Mouse (Mus musculus) activated CD4-positive, CD25-positive, alpha-beta regulatory T cell, adult 4 months (primary cell): ENCODE measurements around the gene Abcg4. TPM values are rescaled to one million over a fixed set of nuclear protein-coding genes. Genes with fewer than 3 reads are reported as not detected.
"Not testable (repeated sequence)": the region's sequence is repeated elsewhere in the genome, so short reads cannot be mapped to it uniquely, and the experiment has no call there.

Experiments used
- ATAC-seq: one replicate; pipeline ENCODE4 v1.8.0; 2017
- polyA plus RNA-seq, 2 experiments: library from polyadenylated mRNA; unstranded; fragments of 100-300 nt; shearing (Covaris generic); gene quantifications; one replicate each; pipeline ENCODE4 v1.2.1; 2017

Gene Abcg4
- polyA plus RNA-seq = not detected

DNA sequence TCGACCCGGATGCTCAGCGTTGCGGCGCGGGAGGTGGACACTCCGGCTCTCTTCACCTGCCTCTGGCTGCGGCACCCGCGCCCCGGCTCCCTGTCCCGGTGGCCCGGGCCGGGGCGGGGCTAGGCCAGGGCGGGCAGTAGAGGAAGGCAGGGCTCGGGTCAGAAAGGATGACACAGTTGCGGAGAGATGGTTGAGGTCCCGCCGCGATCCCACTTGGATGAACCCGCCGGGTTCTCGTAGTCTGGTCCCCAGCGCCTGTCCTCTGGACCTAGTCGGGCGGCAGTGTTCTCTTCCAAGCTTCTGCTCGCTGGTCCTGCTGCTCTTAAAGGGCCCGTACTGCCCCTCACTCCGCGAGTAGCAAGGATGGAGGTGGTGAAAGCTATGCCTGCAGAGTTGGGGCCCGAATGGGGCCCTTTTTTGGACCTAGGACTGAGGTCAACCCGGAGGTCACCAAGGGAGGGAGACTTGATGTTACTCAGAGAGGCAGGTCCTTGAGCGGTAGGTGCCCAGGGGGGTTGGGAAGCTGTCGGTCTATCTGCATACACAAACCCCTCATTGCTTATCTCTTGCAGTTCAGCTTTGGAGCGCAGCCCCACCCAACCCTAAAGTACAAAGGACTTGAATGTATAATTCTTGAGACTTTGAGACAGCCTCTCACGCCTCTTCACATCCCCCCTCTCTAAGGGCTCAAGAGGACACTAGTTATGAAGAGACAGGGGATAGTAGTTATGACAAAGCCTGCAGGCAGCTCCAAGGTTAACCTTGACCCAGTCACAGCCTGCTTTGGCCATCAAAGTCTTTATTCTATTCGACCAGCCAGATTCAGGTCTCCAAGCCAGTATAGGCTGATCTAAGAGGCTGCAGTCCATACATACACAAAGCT is at the start of gene Abcg4:
Gene Abcg4, minus strand, starts transcription at position 540 of the 883 bp plus-strand sequence.
- peak; percentile 23 for ATAC-seq

DNA sequence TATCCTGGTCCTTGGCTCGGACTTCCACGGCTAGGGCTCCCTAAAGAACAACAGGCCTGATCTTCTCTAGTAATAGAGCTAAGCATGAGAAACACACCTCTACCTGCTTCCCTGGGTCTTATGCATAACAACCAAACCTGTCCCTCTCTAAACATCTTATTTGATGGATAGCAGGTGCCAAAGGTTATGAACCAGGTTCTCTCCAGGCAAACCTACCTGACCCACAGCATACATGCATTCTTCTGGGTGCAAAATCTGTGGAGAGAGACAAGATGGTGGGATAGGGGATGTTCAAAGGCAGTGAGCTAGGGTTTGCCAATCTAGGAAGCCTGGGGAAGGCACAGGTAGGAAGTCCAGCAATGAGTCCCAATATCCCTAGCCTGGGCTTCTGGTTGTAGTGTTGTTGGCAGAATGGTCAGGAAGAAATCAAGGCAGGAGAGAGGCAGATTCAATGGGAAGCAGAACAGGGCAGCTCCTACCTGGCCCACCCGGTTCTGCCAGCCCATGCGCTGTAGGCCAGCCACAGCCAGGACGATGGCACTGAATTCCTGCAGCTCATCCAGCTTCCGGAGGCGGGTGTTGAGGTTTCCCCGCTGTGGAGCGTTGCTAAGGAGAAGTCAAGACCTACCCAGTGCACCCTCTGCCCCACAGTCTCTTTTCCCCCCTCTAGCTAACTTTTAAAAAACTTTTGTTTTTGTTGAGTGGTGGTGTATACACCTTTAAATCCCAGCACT is 49.2 kb upstream of the Abcg4 start:
- ATAC-seq = no peak

DNA sequence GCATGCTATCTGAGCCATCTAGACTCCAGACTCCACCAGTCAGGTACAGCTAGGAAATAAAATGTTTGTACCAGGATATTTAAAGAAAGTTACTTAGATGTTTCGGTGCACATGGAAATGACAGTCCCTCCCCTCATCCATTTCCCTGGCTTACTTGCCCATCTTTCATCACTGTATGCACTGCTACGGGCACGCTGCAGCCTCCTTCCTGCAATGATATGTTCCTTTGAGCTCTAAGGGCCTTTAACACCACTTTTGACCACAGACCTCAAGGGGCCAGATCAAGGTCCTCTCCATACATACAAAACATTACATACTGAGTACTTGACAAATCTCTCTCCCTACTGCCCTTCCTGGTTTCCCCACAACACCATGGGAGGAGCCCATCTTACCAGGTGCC is 48.5 kb upstream of the Abcg4 start:
- ATAC-seq = no peak

- not testable (repeated sequence) for ATAC-seq
These were observed 48.1 kb upstream of the Abcg4 start for GRCm38 (mm10) chr9:44336513-44336912.

GRCm38 (mm10) chr9:44336093-44336406 is 47.6 kb upstream of the Abcg4 start:
- no peak for ATAC-seq

DNA sequence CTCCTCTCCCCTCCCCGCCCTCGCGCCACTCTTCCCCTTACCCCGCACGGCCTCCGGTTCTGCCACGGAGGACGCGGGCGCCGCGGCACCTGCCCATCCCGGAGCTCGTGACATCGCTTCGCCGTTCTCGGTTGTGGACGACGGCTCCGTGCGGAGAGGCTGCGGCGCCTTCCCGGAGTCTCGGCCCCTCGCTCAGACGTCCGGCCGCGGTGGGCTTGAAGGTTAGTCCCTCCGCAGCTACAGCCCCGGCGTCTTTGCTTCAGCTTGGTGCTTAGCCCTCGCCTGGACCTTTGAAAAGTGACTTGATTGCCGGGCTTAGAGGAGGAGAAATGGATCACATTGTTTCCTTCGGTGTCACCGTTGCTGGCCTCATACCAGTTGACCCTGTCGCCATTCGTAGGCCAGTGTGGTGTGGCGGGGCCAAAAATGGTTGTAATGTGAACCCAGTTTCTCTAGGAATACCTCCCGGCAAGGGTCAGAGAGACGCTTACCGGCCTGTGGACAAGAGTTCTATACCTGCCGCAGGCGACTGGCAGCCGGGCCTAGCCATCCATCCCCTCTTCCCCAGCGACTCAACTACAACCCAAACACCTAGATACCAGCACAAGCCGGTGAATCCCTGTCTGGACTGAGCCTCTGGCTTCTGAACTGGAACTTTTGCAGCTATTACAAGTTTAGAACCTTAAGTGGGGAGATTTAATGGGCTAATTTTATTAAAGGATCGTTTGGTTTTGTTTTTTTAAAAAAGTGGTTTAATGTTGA is 47.1 kb upstream of the Abcg4 start:
- ATAC-seq = no peak

DNA sequence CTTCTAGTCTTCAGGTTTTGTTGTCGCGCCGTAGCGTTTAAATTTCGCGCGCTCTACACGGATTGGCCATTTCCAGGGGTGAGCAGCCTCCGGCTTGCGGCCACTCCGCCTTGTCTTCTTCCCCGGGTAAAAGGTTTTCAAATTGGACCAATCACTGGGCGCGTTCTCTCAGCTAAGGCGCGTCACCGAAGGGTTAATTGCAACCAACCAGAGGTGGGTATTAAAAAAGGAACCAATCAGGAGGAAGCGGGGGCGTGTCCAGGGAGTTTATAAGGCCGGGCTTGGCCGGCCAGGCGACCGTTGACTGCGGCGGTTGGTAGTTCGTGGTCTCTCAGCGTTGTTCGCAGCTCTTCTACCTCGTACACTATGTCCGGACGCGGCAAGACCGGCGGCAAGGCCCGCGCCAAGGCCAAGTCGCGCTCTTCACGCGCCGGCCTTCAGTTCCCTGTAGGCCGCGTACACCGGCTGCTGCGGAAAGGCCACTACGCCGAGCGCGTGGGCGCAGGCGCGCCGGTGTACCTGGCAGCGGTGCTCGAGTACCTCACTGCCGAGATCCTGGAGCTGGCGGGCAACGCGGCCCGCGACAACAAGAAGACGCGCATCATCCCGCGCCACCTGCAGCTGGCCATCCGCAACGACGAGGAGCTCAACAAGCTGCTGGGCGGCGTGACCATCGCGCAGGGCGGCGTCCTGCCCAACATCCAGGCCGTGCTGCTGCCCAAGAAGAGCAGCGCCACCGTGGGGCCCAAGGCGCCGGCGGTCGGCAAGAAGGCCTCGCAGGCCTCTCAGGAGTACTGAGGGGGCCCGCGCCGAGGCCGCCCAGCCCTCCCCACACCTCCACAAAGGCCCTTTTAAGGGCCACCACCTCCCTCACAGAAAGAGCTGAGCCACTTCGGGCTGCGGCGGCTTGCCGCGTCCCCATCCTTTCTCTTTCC is 46.2 kb upstream of the Abcg4 start, which contains the start of gene H2afx:
Gene H2afx, plus strand, starts transcription at position 299 of the 935 bp plus-strand sequence.
- peak; percentile 98 for ATAC-seq

DNA sequence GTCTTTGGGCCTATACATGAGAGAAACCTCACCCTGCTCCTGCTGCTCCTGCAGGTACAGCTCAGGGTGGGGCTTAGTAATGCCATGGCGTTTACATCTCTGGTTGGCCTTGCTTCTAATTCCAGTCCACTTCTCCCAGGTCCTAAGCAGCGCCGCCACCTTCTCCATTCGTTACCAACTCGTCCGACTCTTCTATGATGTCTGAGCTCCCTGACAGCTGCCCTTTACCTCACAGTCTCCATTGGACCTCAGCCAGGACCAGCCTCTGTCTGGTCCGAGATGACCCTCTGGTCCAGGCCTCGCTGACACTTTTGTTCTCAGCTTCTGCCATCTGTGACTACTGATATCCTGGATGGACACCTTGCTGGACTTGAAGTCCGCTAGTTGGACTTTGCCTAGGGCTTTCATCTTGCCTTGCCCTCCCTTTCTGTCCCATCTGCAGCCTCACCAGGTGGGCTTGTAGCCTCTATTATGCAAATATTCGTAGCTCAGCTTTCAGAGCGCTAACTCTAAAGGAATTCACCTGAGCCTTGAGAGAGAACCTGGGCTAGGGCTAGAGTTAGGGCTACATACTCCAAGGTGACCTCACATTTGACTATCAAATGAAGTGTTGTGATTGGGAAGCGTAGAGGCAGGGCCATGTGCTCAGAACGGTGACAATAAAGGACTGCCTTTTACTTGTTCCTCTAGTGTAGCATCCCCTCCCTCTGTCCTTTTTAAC is 44.7 kb upstream of the Abcg4 start:
- no peak for ATAC-seq

DNA sequence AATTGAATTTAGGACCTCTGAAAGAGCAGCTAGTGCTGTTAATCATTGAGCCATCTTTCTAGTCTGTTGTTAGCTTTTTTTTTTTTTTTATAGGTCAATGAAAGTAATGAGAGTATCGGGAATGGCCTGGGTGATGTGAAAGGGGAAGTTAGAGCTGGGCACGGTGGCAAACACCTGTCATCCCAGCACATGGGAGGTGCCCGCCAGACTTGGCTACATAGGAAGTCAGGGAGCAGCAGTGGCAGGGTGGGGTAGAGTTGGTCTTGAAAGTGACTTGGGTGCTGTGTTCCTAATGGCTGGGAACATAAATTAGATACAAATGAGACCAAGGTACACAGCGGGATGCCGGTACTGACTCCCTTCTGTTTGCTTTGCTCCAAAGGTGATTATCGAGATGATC is 42.3 kb upstream of the Abcg4 start:
- ATAC-seq = no peak

DNA sequence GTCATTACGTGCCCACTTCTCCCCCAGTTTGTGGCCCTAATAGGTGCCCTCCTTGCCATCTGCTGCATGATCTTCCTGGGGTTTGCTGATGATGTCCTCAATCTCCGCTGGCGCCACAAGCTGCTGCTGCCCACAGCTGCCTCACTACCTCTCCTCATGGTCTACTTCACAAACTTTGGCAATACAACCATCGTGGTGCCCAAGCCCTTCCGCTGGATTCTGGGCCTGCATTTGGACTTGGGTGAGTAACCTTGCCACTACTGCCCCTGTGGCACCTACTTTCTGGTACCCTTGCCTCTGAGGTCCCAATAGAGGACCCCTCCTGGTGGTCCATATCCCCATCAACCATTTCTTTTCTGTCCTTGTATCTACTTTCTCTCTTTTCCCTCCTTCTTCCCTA is 39.5 kb upstream of the Abcg4 start:
- no peak for ATAC-seq

DNA sequence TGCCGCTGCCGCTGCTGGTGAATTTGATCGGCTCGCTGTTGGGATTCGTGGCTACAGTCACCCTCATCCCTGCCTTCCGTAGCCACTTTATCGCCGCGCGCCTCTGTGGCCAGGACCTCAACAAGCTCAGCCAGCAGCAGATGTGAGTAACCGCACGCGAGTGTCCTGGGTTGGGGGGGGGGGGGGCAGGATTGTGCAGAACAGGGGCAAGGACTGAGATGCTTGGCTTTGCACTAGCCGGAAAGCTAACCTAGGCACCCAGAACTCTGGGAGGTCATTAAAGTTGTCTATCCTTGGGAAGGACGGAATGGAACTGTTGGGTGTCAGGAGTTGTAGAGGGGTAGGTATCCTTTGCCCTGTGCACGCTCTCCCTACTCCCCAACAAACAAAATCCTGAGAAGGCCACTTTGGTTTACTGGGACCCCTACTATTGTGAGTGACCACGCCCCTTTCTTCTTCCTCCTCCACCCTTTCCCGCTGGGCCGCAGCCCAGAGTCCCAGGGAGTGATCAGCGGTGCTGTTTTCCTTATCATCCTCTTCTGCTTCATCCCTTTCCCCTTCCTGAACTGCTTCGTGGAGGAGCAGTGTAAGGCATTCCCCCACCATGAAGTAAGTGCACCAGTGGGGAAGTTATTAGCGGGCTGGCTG is 38.8 kb upstream of the Abcg4 start:
- peak; percentile 21 for ATAC-seq

DNA sequence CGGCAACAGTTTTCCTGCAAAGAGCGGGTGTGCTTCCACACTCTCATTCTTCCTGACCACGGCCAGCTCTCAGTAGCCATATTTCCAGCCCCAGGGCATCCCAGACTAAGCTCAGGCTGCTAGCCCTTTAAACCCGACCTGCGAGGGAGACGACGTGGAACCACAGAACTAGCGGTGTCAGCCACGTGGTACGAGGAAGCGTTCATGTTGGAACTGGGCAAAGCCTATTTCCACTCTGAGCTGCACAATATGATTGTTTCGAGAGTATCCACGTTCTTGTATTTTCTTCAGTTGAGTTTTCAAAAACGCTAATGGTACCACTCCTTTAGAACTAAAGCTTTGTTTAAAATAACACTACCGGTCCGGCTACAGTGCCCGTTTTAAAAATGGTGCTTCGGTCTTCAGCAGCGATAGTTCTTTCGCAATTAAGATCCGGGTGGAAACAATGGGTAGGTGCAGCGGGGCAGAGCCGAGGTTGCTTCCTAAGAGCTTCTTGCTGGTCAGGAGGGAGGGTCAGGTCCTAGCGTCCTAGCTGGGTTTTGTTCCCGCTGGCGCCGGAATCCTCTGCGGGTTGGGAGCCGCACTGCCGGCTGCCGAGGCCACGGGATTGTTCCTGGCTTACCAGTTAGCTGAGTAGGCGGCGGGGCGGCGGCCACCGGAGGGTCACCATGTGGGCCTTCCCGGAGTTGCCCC is 38.1 kb upstream of the Abcg4 start:
- peak; percentile 93 for ATAC-seq

DNA sequence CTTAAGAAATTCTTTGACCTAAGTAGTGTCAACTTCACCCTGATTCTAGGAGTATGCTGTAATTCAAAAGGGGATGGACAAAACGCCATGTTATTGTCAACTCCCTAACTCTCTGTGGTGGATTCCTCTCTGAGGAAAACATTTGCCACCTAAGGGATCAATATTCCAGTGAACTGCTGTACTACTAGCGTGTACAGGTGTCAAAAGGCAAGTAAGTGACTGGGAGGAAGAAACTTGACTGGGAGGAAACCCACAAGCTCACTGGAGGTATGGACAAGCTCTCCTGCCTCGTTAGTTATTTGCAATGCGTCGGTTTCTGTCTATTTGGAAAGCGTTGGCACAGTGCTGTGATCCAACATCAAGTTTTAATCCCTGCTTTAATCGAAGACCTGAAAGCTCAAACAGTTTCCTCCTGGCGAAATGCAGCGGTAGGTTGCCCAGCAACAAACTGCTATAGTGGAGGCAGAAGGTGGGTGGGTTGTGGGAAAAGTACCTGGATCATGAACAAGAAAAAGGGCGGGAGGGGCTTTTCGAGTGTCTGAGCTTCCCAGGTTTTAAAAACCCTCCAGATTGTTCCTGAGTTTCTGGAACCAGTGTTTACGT is 37.5 kb upstream of the Abcg4 start, which contains the start of gene Dpagt1:
Gene Dpagt1, plus strand, starts transcription at position 252 of the 603 bp plus-strand sequence.
- no peak for ATAC-seq

DNA sequence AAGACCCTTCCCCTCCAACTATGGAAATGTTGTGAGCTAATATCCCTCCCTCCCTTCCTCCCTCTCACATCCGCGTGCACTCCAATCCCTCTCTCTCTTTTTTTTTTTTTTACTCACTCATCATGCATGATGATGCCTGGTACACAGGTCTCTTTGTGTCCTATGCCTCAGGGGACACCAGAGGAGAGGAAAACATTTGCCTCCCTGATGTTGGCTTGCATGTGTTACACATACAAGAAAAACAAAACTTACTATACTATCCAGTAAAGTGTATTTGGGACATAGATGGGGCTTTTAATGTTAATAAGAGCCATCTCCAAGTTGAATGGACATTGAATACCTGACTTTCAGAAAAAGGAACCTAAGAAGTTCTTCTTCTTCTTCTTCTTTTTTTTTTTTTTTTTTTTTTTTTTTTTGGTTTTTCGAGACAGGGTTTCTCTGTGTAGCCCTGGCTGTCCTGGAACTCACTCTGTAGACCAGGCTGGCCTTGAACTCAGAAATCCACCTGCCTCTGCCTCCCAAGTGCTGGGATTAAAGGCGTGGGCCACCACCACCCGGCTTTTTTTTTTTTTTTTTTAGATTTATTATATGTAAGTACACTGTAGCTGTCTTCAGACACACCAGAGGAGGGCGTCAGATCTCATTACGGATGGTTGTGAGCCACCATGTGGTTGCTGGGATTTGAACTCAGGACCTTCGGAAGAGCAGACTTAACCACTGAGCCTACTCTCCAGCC is 36.8 kb upstream of the Abcg4 start:
- not testable (repeated sequence) for ATAC-seq

DNA sequence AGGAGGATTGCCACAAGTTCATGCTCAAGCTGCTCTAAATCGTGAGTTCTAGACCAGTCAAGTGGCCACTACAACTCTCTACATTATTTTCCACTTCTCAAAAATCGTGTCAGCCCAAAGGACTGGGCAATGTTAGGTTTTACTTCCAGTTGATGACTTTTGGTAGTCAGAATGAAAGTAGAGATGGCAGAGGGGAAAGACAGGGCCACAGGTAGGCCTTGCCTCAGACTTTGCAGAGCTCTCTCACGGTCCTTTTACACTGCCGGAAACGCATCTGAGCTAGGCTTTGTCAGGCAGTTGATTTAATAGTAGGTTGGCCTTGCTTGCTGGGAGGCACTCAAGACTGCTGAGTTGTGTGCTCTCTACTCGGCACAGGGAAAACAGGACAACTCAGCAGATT is 35.7 kb upstream of the Abcg4 start:
- no peak for ATAC-seq

GRCm38 (mm10) chr9:44323656-44324055 is 35.2 kb upstream of the Abcg4 start:
- not testable (repeated sequence) for ATAC-seq

- no peak for ATAC-seq
These were observed 32.4 kb upstream of the Abcg4 start for GRCm38 (mm10) chr9:44320799-44321133.

- ATAC-seq = peak; percentile 66
These were observed 31.7 kb upstream of the Abcg4 start, which contains the start of gene C2cd2l for GRCm38 (mm10) chr9:44319887-44320798. Gene C2cd2l (minus strand): TSS chr9:44320285.
